Mouse (Mus musculus) liver, embryonic 14.5 days (tissue): ENCODE measurements around the gene Sdhb. TPM values are rescaled to one million over a fixed set of nuclear protein-coding genes. Genes with fewer than 3 reads are reported as not detected.
A peak's percentile ranks its signal among the peaks of the same experiment; 100 is the strongest.

ENCODE experiments used
- ATAC-seq: fragments of 200-750 bp; cut with Nextera tagmentation; 2 replicates; pipeline ENCODE4 v1.8.0; 2017; ENCODE audit warnings: moderate number of reproducible peaks, mild to moderate bottlenecking, moderate library complexity; ENCODE audit not compliant: insufficient read depth
- DNase-seq, 3 experiments: peaks; one replicate each; pipeline ENCODE4 v3.0.0-alpha.2; 2012 to 2013; ENCODE audit warnings: low read depth in 3 of 3, low spot score in 3 of 3
- H3K27ac ChIP-seq: fragments of 300-500 bp; sonication (generic); 2 replicates; pipeline ENCODE4 v1.5.1; 2014; ENCODE audit warnings: moderate library complexity, mild to moderate bottlenecking, control low read depth, inconsistent platforms
- H3K27me3 ChIP-seq: fragments of 300-500 bp; sonication (generic); 2 replicates; pipeline ENCODE4 v1.6.1; 2014; ENCODE audit warnings: mild to moderate bottlenecking, low read length, moderate library complexity; ENCODE audit not compliant: control insufficient read depth, insufficient read depth
- H3K36me3 ChIP-seq: fragments of 300-500 bp; sonication (generic); replicated peaks from 2 replicates; pipeline ENCODE4 v1.6.1; 2014; ENCODE audit warnings: low read depth; ENCODE audit not compliant: control insufficient read depth, insufficient read depth
- H3K4me1 ChIP-seq, 2 experiments: fragments of 200-500 bp in 1 of 2; fragments of 300-500 bp in 1 of 2; sonication (generic) in 1 of 2; replicated peaks; 2 replicates each; pipeline ENCODE4 v1.6.1; 2012 to 2014; ENCODE audit warnings: antibody characterized with exemption in 1 of 2, inconsistent platforms in 1 of 2, low read length in 1 of 2; ENCODE audit not compliant: control insufficient read depth in 2 of 2, insufficient read depth in 2 of 2
- H3K4me2 ChIP-seq: fragments of 300-500 bp; sonication (generic); 2 replicates; pipeline ENCODE4 v1.6.1; 2014; ENCODE audit warnings: low read depth, mild to moderate bottlenecking, control low read depth, moderate library complexity
- H3K4me3 ChIP-seq, 2 experiments: fragments of 200-500 bp in 1 of 2; fragments of 300-500 bp in 1 of 2; sonication (generic) in 1 of 2; 2 replicates each; pipeline ENCODE4 v1.5.1; 2012 to 2014; ENCODE audit warnings: low read depth in 2 of 2, low read length in 2 of 2, mild to moderate bottlenecking in 2 of 2, control low read depth in 1 of 2, inconsistent platforms in 1 of 2, moderate library complexity in 1 of 2; ENCODE audit not compliant: insufficient read depth in 1 of 2
- H3K9ac ChIP-seq: fragments of 300-500 bp; sonication (generic); replicated peaks from 2 replicates; pipeline ENCODE4 v1.6.1; 2014; ENCODE audit warnings: mild to moderate bottlenecking, control low read depth, moderate library complexity
- H3K9me3 ChIP-seq: fragments of 300-500 bp; sonication (generic); 2 replicates; pipeline ENCODE4 v1.6.1; 2016; ENCODE audit warnings: low read length, mixed read lengths; ENCODE audit not compliant: control insufficient read depth
- CTCF ChIP-seq: IDR thresholded peaks from 2 replicates; pipeline ENCODE4 v1.5.1; 2016; ENCODE audit warnings: antibody characterized with exemption, low read depth, control low read depth
- EP300 ChIP-seq: IDR thresholded peaks from 2 replicates; pipeline ENCODE4 v1.6.1; 2016; ENCODE audit warnings: antibody characterized with exemption, low read depth
- WGBS: fragments of 180-500 bp; shearing (Covaris S2); extraction: QIAGEN DNeasy Blood & Tissue Kit; methylation state at CpG from one replicate; pipeline ENCODE4 v1.1.7; 2014; ENCODE audit not compliant: insufficient replicate concordance; 5-methylcytosine and 5-hydroxymethylcytosine counted together
- polyA plus RNA-seq, 2 experiments: library from polyadenylated mRNA; depleted of rRNA in 1 of 2; stranded (reverse) in 1 of 2; unstranded in 1 of 2; fragments of >200 nt; fragmentation: Nextera tagmentation in 1 of 2; extraction: Ambion mirVana in 1 of 2; gene quantifications; 2 replicates each; pipeline versions ENCODE4 v1.2.1 to v1.2.3; 2012 to 2014

Gene Sdhb
- polyA plus RNA-seq, 2 experiments: 86.1 to 201 TPM

- no peaks in the 10 kb centered on the region for H3K27me3 ChIP-seq
- H3K36me3 ChIP-seq: peaks cover 6% of the 10 kb centered on the region
- peaks cover 16 to 19% of the 10 kb centered on the region in 2 experiments for H3K4me1 ChIP-seq
- ATAC-seq (no peak), DNase-seq (no peak)
- 62% methylated on average over 9 of the region's 9 CpGs for WGBS
- no peaks in the 10 kb centered on the region for H3K9me3 ChIP-seq
- H3K9ac ChIP-seq: no peak overlapping the region
- no peak overlapping the region for H3K27ac ChIP-seq
- no peak for TF ChIP-seq CTCF
- no peak overlapping the region for H3K4me3 ChIP-seq
- no peak overlapping the region for H3K4me2 ChIP-seq
Measured at GRCm38 (mm10) chr4:140963941-140964597, 3.1 kb downstream of the Sdhb start.

GRCm38 (mm10) chr4:140964620-140965019 is 3.6 kb downstream of the Sdhb start:
- Histone ChIP-seq H3K9ac (no peak overlapping the region), H3K27me3 (no peaks in the 10 kb centered on the region), H3K4me2 (no peak overlapping the region), H3K27ac (no peak overlapping the region), H3K4me3 (no peak overlapping the region), H3K4me1 (peaks cover 16 to 19% of the 10 kb centered on the region in 2 experiments), H3K9me3 (no peaks in the 10 kb centered on the region), H3K36me3 (peaks cover 8% of the 10 kb centered on the region)
- DNase-seq (peak; percentile 47 to 50 (median 47)), ATAC-seq (no peak)
- WGBS: 22% methylated on average over 7 of the region's 7 CpGs
- TF ChIP-seq CTCF (peak; percentile 93), EP300 (no peak)

- H3K27me3 ChIP-seq: no peaks in the 10 kb centered on the region
- DNase-seq (no peak), ATAC-seq (no peak)
- H3K9me3 ChIP-seq: no peaks in the 10 kb centered on the region
- H3K4me3 ChIP-seq: no peak overlapping the region
- H3K36me3 ChIP-seq: peaks cover 17% of the 10 kb centered on the region
- WGBS: 72% methylated on average over 11 of the region's 11 CpGs
- no peak overlapping the region for H3K4me2 ChIP-seq
- peaks cover 6 to 8% of the 10 kb centered on the region in 2 experiments for H3K4me1 ChIP-seq
- no peak overlapping the region for H3K27ac ChIP-seq
- TF ChIP-seq EP300 (no peak), CTCF (no peak)
- H3K9ac ChIP-seq: no peak overlapping the region
Measured at GRCm38 (mm10) chr4:140967386-140968159, 6.6 kb downstream of the Sdhb start.

GRCm38 (mm10) chr4:140971691-140972090 is 10.7 kb downstream of the Sdhb start:
- TF ChIP-seq CTCF: no peak
- no peak for TF ChIP-seq EP300
- H3K9ac ChIP-seq: no peak overlapping the region
- DNase-seq (no peak), ATAC-seq (no peak)
- H3K4me3 ChIP-seq: no peak overlapping the region
- no peak overlapping the region for H3K4me2 ChIP-seq
- no peaks in the 10 kb centered on the region for H3K27me3 ChIP-seq
- no peak overlapping the region for H3K27ac ChIP-seq
- 73% methylated on average over 13 of the region's 13 CpGs for WGBS
- peaks cover 17% of the 10 kb centered on the region for H3K36me3 ChIP-seq
- H3K4me1 ChIP-seq: peaks cover 0 to 2% of the 10 kb centered on the region in 2 experiments; a peak in 2 of 4 replicates
- no peaks in the 10 kb centered on the region for H3K9me3 ChIP-seq

- Histone ChIP-seq H3K4me1 (peaks cover 0 to 10% of the 10 kb centered on the region in 2 experiments; a peak in 2 of 4 replicates), H3K36me3 (peaks cover 18% of the 10 kb centered on the region), H3K4me3 (no peak overlapping the region), H3K4me2 (no peak overlapping the region), H3K9me3 (no peaks in the 10 kb centered on the region), H3K27me3 (no peaks in the 10 kb centered on the region), H3K9ac (no peak overlapping the region), H3K27ac (no peak overlapping the region)
- DNase-seq (no peak), ATAC-seq (no peak)
- WGBS: 82% methylated on average over 6 of the region's 6 CpGs
- no peak for TF ChIP-seq CTCF
- TF ChIP-seq EP300: no peak
Measured at GRCm38 (mm10) chr4:140974408-140974807, 13.4 kb downstream of the Sdhb start.
